Mouse (Mus musculus) cerebellum, adult (tissue): ENCODE measurements at regions not wholly inside any gene's neighbourhood (a gene's known extent, or its start where the extent isn't known, plus 50 kb on each side); places are given as distances from the start of the nearest gene placed in this dataset.

Source experiments
- ATAC-seq: cut with Nextera tagmentation; 2 replicates; pipeline ENCODE4 v1.9.2; 2017; ENCODE audit warnings: mild to moderate bottlenecking, moderate library complexity, mixed read lengths; ENCODE audit not compliant: insufficient number of reproducible peaks, low FRiP score, low TSS enrichment

- ATAC-seq = no peak
Measured at GRCm38 (mm10) chr10:83888587-83888986, 165.9 kb downstream of the 1500009L16Rik start.

GRCm38 (mm10) chr10:83895741-83896150 lies 173.1 kb downstream of the 1500009L16Rik start:
- no peak for ATAC-seq

GRCm38 (mm10) chr10:83896160-83896559 lies 173.5 kb downstream of the 1500009L16Rik start:
- no peak for ATAC-seq

- no peak for ATAC-seq
Measured at GRCm38 (mm10) chr10:83897558-83897957, 174.9 kb downstream of the 1500009L16Rik start.

- no peak; the same call in 1 of the 2 replicates for ATAC-seq
Measured at GRCm38 (mm10) chr10:83906751-83907150, 184.1 kb downstream of the 1500009L16Rik start.

GRCm38 (mm10) chr10:83910649-83911370 lies 188.1 kb downstream of the 1500009L16Rik start:
- ATAC-seq = no peak

- ATAC-seq = no peak
Measured at GRCm38 (mm10) chr10:83914401-83915132, 191.9 kb downstream of the 1500009L16Rik start.

GRCm38 (mm10) chr10:83915133-83915730 lies 192.6 kb downstream of the 1500009L16Rik start:
- no peak for ATAC-seq

- ATAC-seq = no peak
Measured at GRCm38 (mm10) chr10:83926990-83927389, 204.3 kb downstream of the 1500009L16Rik start.

- no peak for ATAC-seq
Measured at GRCm38 (mm10) chr10:83927554-83927953, 204.9 kb downstream of the 1500009L16Rik start.

- no peak for ATAC-seq
Measured at GRCm38 (mm10) chr10:83931758-83932157, 209.1 kb downstream of the 1500009L16Rik start.

- no peak for ATAC-seq
Measured at GRCm38 (mm10) chr10:83933201-83933600, 210.5 kb downstream of the 1500009L16Rik start.

GRCm38 (mm10) chr10:83934498-83934897 lies 211.8 kb downstream of the 1500009L16Rik start:
- no peak for ATAC-seq

- no peak for ATAC-seq
Measured at GRCm38 (mm10) chr10:83937168-83937567, 214.5 kb downstream of the 1500009L16Rik start.

- no peak for ATAC-seq
Measured at GRCm38 (mm10) chr10:83942101-83942500, 219.4 kb downstream of the 1500009L16Rik start.

GRCm38 (mm10) chr10:83944158-83944557 lies 221.5 kb downstream of the 1500009L16Rik start:
- ATAC-seq = no peak

- no peak for ATAC-seq
Measured at GRCm38 (mm10) chr10:83944897-83945296, 222.2 kb downstream of the 1500009L16Rik start.

GRCm38 (mm10) chr10:83945503-83945902 lies 222.8 kb downstream of the 1500009L16Rik start:
- no peak for ATAC-seq

GRCm38 (mm10) chr10:83946186-83947176 lies 223.8 kb downstream of the 1500009L16Rik start:
- ATAC-seq = no peak
